1 mouse cellular context compared by ENCODE assay signal in the genomic region with DNA sequence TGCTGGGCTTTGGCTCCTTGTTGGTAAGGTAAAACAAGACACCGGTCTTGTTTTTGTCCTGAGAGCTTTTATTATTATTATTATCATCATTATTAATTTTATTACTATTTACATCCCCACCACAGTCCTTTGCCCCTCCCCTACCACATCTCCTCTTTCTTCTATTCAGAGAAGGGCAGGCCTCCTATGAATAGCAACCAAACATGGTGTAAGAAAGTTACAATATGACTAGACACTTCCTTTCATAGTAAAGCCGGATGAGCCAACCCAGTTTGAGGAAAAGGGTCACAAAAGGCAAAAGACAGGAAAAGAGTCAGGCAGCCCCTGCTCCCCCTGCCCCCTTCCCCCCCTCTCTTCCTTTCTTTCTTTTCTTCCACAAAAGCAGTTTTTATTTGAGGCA.
TF ChIP-seq lines count a peak whose summit lies in the region.

No protein-coding gene starts in this region.

TF ChIP-seq in CH12.LX, 34 proteins besides CTCF, POLR2A, EP300 and RAD21 (continued from another document):
- TF ChIP-seq MXI1 (IDR thresholded peaks at IDR 0.05; ENCODE audit: low read depth, low read length) (no peak), MYC (IDR thresholded peaks at IDR 0.05; ENCODE audit: low read depth, low read length) (no peak), CHD1 (IDR thresholded peaks at IDR 0.05; ENCODE audit: low read depth, low read length) (no peak), UBTF (IDR thresholded peaks at IDR 0.05; ENCODE audit: low read depth, low read length) (no peak), JUND (conservative IDR thresholded peaks at IDR 0.05; ENCODE audit: low read depth, low read length) (peak; percentile 75; the same call in 1 of the 2 replicates), PAX5 (IDR thresholded peaks at IDR 0.05; ENCODE audit: low read length) (no peak), NELFE (IDR thresholded peaks at IDR 0.05; ENCODE audit: low read depth, low read length) (no peak), BHLHE40 (IDR thresholded peaks at IDR 0.05; ENCODE audit: low read depth, low read length) (no peak), ZNF384 (IDR thresholded peaks at IDR 0.05; ENCODE audit: low read depth, low read length) (no peak), USF2 (conservative IDR thresholded peaks at IDR 0.05; ENCODE audit: low read depth, low read length) (no peak), GABPA (IDR thresholded peaks at IDR 0.05; ENCODE audit: insufficient replicate concordance, low read depth, low read length) (no peak), JUN (IDR thresholded peaks at IDR 0.05; ENCODE audit: insufficient read depth, low read depth, low read length) (peak; percentile 54; the same call in 1 of the 2 replicates), ZKSCAN1 (IDR thresholded peaks at IDR 0.05; ENCODE audit: borderline replicate concordance, low read depth, low read length) (no peak), E2F4 (IDR thresholded peaks at IDR 0.05; ENCODE audit: insufficient replicate concordance, low read depth, low read length) (no peak), POLR2AphosphoS2 (IDR thresholded peaks at IDR 0.05; ENCODE audit: low read depth, low read length) (no peak), HCFC1 (IDR thresholded peaks at IDR 0.05; ENCODE audit: low read depth, low read length) (no peak)
TF ChIP-seq in CH12.LX: peak in this region for 5.
